Mouse (Mus musculus): ENCODE data around the gene Grid2ip.
A peak's percentile ranks its signal among the peaks of the same experiment; 100 is the strongest.

The Grid2ip gene

GRCm38 (mm10) chr5:143410841-143411395, 53.8 kb downstream of the Grid2ip start:
- DNase-seq (ENCODE audit: low read depth, low spot score) = no peak

GRCm38 (mm10) chr5:143421484-143421883, 64.3 kb downstream of the Grid2ip start:
- no peak for DNase-seq (ENCODE audit: low read depth, low spot score)

- DNase-seq (ENCODE audit: low read depth, low spot score) = no peak
Measured at GRCm38 (mm10) chr5:143422990-143423389, 65.9 kb downstream of the Grid2ip start.

GRCm38 (mm10) chr5:143423899-143424519, 66.9 kb downstream of the Grid2ip start:
- DNase-seq (ENCODE audit: low read depth, low spot score) = peak; percentile 68

- peak; percentile 90 for DNase-seq (ENCODE audit: low read depth, low spot score)
Measured at GRCm38 (mm10) chr5:143434421-143434820, 77.3 kb downstream of the Grid2ip start.

GRCm38 (mm10) chr5:143441298-143441697, 84.2 kb downstream of the Grid2ip start:
- DNase-seq (ENCODE audit: low read depth, low spot score) = no peak

- DNase-seq (ENCODE audit: low read depth, low spot score) = no peak
Measured at GRCm38 (mm10) chr5:143441753-143442152, 84.6 kb downstream of the Grid2ip start.
